In the genomic region with DNA sequence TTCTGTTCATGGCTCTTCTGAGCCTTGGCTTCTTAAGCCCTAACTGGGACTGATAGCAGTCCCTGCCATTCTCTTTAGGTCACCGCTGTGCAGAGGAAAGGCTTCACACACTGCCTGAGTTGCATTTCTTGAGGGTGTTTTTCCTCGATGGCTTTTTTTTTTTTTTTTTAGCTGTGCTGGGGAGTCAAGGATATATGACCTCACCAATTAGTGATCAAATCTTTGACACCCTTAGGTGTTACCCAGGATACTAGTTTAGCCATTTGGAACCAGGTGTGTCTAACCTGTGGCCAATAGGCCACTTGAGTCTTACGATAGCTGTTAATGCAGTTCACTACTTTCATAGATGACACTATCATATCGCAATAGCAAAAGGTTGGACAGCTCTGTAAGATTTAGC, we compare ENCODE assay signal across 16 mouse cellular contexts.
"Had no signal": no experiment of that assay in that cellular context is flagged by ENCODE, and none has a peak within 500 bp of the region (broad histone marks: within the 10 kb centered on the region; RNA-seq: fewer than 3 reads in every experiment).

No protein-coding gene starts in this region.

- DNase-seq: kidney, adult 18-20 months; kidney, adult 9 months; kidney, postnatal 14 days; kidney, postnatal 4 days; left cerebral cortex, postnatal 4 days; lung, adult 2 months; lung, postnatal 14 days; lung, postnatal 4 days; midbrain, embryonic 14.5 days; right cerebral cortex, postnatal 14 days; right cerebral cortex, postnatal 4 days had no signal

- H3K9ac ChIP-seq: intestine, embryonic 15.5 days; limb, embryonic 12.5 days; limb, embryonic 15.5 days; liver, embryonic 15.5 days had no signal

- H3K36me3 ChIP-seq: intestine, embryonic 15.5 days; limb, embryonic 12.5 days; limb, embryonic 15.5 days; liver, embryonic 15.5 days had no signal

- H3K4me2 ChIP-seq: intestine, embryonic 15.5 days; limb, embryonic 12.5 days; limb, embryonic 15.5 days; liver, embryonic 15.5 days; midbrain, embryonic 11.5 days had no signal

- H3K4me1 ChIP-seq: intestine, embryonic 15.5 days; limb, embryonic 12.5 days; limb, embryonic 15.5 days had no signal

- ATAC-seq: intestine, embryonic 15.5 days had no signal

- H3K27me3 ChIP-seq: intestine, embryonic 15.5 days; limb, embryonic 12.5 days; limb, embryonic 15.5 days; liver, embryonic 15.5 days had no signal

- H3K27ac ChIP-seq: intestine, embryonic 15.5 days; limb, embryonic 12.5 days; limb, embryonic 15.5 days; liver, embryonic 15.5 days had no signal

- H3K4me3 ChIP-seq: intestine, embryonic 15.5 days; limb, embryonic 12.5 days; limb, embryonic 15.5 days; liver, embryonic 15.5 days had no signal

- H3K9me3 ChIP-seq: intestine, embryonic 15.5 days; limb, embryonic 12.5 days; limb, embryonic 15.5 days; liver, embryonic 15.5 days had no signal
